Mouse (Mus musculus) ovary, postnatal 14 days (tissue): ENCODE measurements around the gene Fosl2.

Experiments used
- DNase-seq: peaks from one replicate; pipeline ENCODE4 v3.0.0; 2022; ENCODE audit warnings: low spot score

The Fosl2 gene

GRCm38 (mm10) chr5:32182885-32183629, 47.5 kb downstream of the Fosl2 start:
- DNase-seq, result no peak

- DNase-seq, result no peak
Observed at GRCm38 (mm10) chr5:32187717-32188116, 52.1 kb downstream of the Fosl2 start.

GRCm38 (mm10) chr5:32191259-32191658, 55.7 kb downstream of the Fosl2 start:
- no peak for DNase-seq

GRCm38 (mm10) chr5:32192016-32192845, 56.6 kb downstream of the Fosl2 start:
- no peak for DNase-seq

GRCm38 (mm10) chr5:32194236-32194635, 58.6 kb downstream of the Fosl2 start:
- no peak for DNase-seq

- DNase-seq, result no peak
Observed at GRCm38 (mm10) chr5:32195857-32196609, 60.4 kb downstream of the Fosl2 start.

GRCm38 (mm10) chr5:32197698-32198097, 62.1 kb downstream of the Fosl2 start:
- DNase-seq, result peak; percentile 95

- no peak for DNase-seq
Observed at GRCm38 (mm10) chr5:32199136-32199535, 63.5 kb downstream of the Fosl2 start.

- no peak for DNase-seq
Observed at GRCm38 (mm10) chr5:32199594-32199993, 64.0 kb downstream of the Fosl2 start.

- no peak for DNase-seq
Observed at GRCm38 (mm10) chr5:32204653-32205052, 69.1 kb downstream of the Fosl2 start.

GRCm38 (mm10) chr5:32206726-32207125, 71.1 kb downstream of the Fosl2 start:
- DNase-seq, result no peak
